Mouse (Mus musculus): ENCODE results near the gene Sys1. TPM values are rescaled to one million over a fixed set of nuclear protein-coding genes. Genes with fewer than 3 reads are reported as not detected.

The Sys1 gene
- polyA plus RNA-seq, 1 experiment from 2014 or later = 51.1 TPM

- 65% methylated on average over 8 of the region's 8 CpGs for WGBS
- no peak for ATAC-seq
- Histone ChIP-seq H3K9me3 (no peaks in the 10 kb centered on the region), H3K27me3 (replicated peaks) (no peaks in the 10 kb centered on the region), H3K4me3 (replicated peaks) (no peak overlapping the region), H3K36me3 (no peaks in the 10 kb centered on the region), H3K4me2 (replicated peaks) (no peak overlapping the region), H3K9ac (no peak overlapping the region), H3K4me1 (replicated peaks) (peaks cover 8% of the 10 kb centered on the region; the same call in 1 of the 2 replicates), H3K27ac (no peak overlapping the region)
Measured at GRCm38 (mm10) chr2:164513389-164513788, 56.6 kb downstream of the Sys1 start.

DNA sequence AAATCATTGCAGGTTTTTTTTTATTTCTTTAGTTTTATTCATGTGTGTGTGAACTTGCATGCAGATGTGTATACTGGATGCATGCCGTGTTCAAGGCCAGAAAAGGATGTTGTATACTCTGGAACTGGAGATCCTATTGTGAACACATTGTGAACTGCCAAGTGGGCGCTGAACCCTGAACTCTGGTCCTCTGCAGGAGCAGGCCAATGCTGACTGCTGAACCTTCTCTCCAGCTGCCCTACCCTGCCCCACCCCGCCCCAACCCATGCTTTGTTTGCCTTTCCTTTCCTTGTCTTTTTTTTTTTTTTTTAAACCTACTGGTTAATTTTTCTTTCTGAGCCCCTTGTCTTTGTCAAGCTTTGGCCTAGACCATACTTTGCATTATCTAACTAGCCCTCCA is 58.2 kb downstream of the Sys1 start:
- Histone ChIP-seq H3K4me2 (replicated peaks) (no peak overlapping the region), H3K4me1 (replicated peaks) (peaks cover 17% of the 10 kb centered on the region; the same call in 1 of the 2 replicates), H3K9ac (no peak overlapping the region), H3K27ac (peak overlapping the region; percentile 37; the same call in 1 of the 2 replicates), H3K27me3 (replicated peaks) (no peaks in the 10 kb centered on the region), H3K9me3 (no peaks in the 10 kb centered on the region), H3K36me3 (no peaks in the 10 kb centered on the region), H3K4me3 (replicated peaks) (no peak overlapping the region)
- 77% methylated on average over 3 of the region's 3 CpGs for WGBS
- ATAC-seq = peak; percentile 69

- Histone ChIP-seq H3K4me2 (replicated peaks) (no peak overlapping the region), H3K4me3 (replicated peaks) (no peak overlapping the region), H3K9ac (no peak overlapping the region), H3K27ac (no peak overlapping the region), H3K9me3 (no peaks in the 10 kb centered on the region), H3K36me3 (no peaks in the 10 kb centered on the region), H3K4me1 (replicated peaks) (peaks cover 20% of the 10 kb centered on the region; the same call in 1 of the 2 replicates), H3K27me3 (replicated peaks) (no peaks in the 10 kb centered on the region)
- ATAC-seq = no peak
- WGBS = 78% methylated on average over 9 of the region's 9 CpGs
Measured at GRCm38 (mm10) chr2:164515897-164516296, 59.1 kb downstream of the Sys1 start.

- Histone ChIP-seq H3K9ac (no peak overlapping the region), H3K4me1 (replicated peaks) (peaks cover 20% of the 10 kb centered on the region; the same call in 1 of the 2 replicates), H3K4me3 (replicated peaks) (no peak overlapping the region), H3K9me3 (no peaks in the 10 kb centered on the region), H3K27ac (no peak overlapping the region), H3K27me3 (replicated peaks) (no peaks in the 10 kb centered on the region), H3K36me3 (no peaks in the 10 kb centered on the region), H3K4me2 (replicated peaks) (no peak overlapping the region)
- 80% methylated on average over 11 of the region's 11 CpGs for WGBS
- no peak for ATAC-seq
Measured at GRCm38 (mm10) chr2:164516592-164516991, 59.8 kb downstream of the Sys1 start.

DNA sequence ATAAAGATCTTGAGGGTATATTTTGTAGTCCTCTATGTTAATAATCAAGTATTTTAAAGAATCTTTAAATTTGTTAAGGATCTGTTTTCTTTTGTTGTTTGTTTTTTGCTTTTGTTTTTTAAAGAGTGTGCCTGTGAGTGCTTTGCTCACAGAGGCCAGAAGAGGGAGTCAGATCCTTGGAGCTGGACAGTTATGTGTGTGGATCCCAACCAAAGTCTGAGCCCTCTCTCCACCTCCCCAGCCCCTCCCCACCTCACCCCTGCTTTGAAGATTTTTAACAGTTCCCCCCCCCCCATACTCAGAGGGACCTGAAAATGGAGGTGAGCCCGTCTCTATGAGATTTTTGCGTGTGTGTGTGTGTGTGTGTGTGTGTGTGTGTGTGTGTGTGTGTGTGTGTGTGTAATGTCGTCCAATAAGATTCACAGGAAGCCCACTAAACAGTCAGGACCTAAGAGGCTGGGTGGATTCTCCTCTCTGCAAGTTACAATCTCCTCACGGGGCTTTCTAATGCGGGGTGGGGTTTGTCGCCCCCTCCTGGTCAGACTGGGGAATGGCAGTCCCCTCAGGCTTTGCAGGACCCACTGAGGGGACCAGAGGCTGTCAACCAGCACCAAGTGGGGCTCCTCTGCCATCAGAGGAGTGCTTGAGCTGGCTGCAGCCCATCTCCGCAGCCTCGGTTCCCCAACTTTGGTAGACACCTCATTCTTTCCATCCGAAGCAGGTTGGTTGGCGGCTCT is 60.9 kb downstream of the Sys1 start:
- no peak overlapping the region for H3K4me3 ChIP-seq (replicated peaks)
- no peaks in the 10 kb centered on the region for H3K36me3 ChIP-seq
- H3K4me1 ChIP-seq (replicated peaks) = peaks cover 20% of the 10 kb centered on the region; the same call in 1 of the 2 replicates
- H3K9ac ChIP-seq = no peak overlapping the region
- ATAC-seq = 0 out of 2 replicates have a peak, but pooled peaks have one; percentile 13
- H3K9me3 ChIP-seq = no peaks in the 10 kb centered on the region
- peak overlapping the region; percentile 89 for H3K27ac ChIP-seq
- no peaks in the 10 kb centered on the region for H3K27me3 ChIP-seq (replicated peaks)
- 42% methylated on average over 10 of the region's 10 CpGs for WGBS
- no peak overlapping the region for H3K4me2 ChIP-seq (replicated peaks)

GRCm38 (mm10) chr2:164518266-164519170 is 61.8 kb downstream of the Sys1 start:
- no peaks in the 10 kb centered on the region for H3K27me3 ChIP-seq (replicated peaks)
- peak overlapping the region; percentile 89 for H3K27ac ChIP-seq
- 29% methylated on average over 11 of the region's 11 CpGs for WGBS
- no peaks in the 10 kb centered on the region for H3K36me3 ChIP-seq
- ATAC-seq = peak; percentile 60
- H3K4me1 ChIP-seq (replicated peaks) = peaks cover 19% of the 10 kb centered on the region; the same call in 1 of the 2 replicates
- no peak overlapping the region for H3K4me3 ChIP-seq (replicated peaks)
- no peak overlapping the region for H3K4me2 ChIP-seq (replicated peaks)
- H3K9ac ChIP-seq = no peak overlapping the region
- no peaks in the 10 kb centered on the region for H3K9me3 ChIP-seq

DNA sequence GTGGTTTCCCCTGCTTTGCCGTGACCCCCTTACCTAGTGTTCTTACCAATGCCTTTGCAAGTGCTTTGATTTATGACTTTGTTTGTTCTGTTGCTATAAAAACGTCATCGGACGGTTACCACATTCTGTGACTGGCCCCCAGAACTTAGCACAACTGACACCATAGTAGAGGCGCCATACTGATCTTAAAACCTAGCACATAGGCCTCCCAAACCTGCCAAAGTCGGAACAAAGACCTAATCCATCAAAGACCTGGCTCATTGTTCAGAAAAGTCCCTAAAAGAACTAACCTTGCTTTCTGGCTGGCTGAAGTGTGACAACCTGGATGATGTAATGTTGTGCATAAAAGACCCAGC is 62.4 kb downstream of the Sys1 start:
- Histone ChIP-seq H3K27me3 (replicated peaks) (no peaks in the 10 kb centered on the region), H3K4me3 (replicated peaks) (no peak overlapping the region), H3K36me3 (no peaks in the 10 kb centered on the region), H3K9me3 (no peaks in the 10 kb centered on the region), H3K4me2 (replicated peaks) (no peak overlapping the region), H3K9ac (no peak overlapping the region), H3K27ac (peak overlapping the region; percentile 89), H3K4me1 (replicated peaks) (peaks cover 17% of the 10 kb centered on the region; the same call in 1 of the 2 replicates)
- ATAC-seq = no peak
- 38% methylated on average over 6 of the region's 6 CpGs for WGBS

GRCm38 (mm10) chr2:164520782-164521181 is 64.0 kb downstream of the Sys1 start:
- no peaks in the 10 kb centered on the region for H3K27me3 ChIP-seq (replicated peaks)
- no peak overlapping the region for H3K4me3 ChIP-seq (replicated peaks)
- H3K36me3 ChIP-seq = no peaks in the 10 kb centered on the region
- ATAC-seq = peak; percentile 66
- 18% methylated on average over 3 of the region's 3 CpGs for WGBS
- no peak overlapping the region for H3K27ac ChIP-seq
- no peaks in the 10 kb centered on the region for H3K9me3 ChIP-seq
- H3K4me1 ChIP-seq (replicated peaks) = 0 out of 2 replicates have a peak, but pooled peaks cover 14% of the 10 kb centered on the region
- H3K4me2 ChIP-seq (replicated peaks) = no peak overlapping the region
- no peak overlapping the region for H3K9ac ChIP-seq

DNA sequence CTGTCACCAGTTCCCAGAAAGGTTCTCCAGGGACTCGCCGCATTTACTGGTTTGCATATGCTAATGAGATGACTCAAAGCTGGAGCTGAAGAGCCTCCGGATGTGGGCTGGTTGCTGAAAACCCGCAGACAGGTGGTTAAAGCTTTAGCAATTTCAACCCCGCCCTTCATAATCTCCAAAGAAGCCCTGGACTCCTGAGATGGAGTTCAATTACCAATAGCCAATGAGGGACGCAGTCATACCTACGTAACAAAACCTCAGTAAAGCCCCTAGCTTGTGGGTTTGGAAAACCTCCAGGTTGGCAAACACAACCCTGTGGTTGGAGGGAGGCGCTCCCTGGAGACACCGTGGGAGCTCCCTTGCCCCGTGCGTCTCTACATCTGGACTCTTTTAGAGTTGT is 65.1 kb downstream of the Sys1 start:
- no peak overlapping the region for H3K9ac ChIP-seq
- no peak overlapping the region for H3K27ac ChIP-seq
- 19% methylated on average over 11 of the region's 11 CpGs for WGBS
- ATAC-seq = no peak
- H3K4me2 ChIP-seq (replicated peaks) = 0 out of 2 replicates have a peak overlapping the region, but pooled peaks have one; percentile 11
- no peaks in the 10 kb centered on the region for H3K9me3 ChIP-seq
- H3K27me3 ChIP-seq (replicated peaks) = no peaks in the 10 kb centered on the region
- no peak overlapping the region for H3K4me3 ChIP-seq (replicated peaks)
- no peaks in the 10 kb centered on the region for H3K36me3 ChIP-seq
- H3K4me1 ChIP-seq (replicated peaks) = 0 out of 2 replicates have a peak, but pooled peaks cover 14% of the 10 kb centered on the region

DNA sequence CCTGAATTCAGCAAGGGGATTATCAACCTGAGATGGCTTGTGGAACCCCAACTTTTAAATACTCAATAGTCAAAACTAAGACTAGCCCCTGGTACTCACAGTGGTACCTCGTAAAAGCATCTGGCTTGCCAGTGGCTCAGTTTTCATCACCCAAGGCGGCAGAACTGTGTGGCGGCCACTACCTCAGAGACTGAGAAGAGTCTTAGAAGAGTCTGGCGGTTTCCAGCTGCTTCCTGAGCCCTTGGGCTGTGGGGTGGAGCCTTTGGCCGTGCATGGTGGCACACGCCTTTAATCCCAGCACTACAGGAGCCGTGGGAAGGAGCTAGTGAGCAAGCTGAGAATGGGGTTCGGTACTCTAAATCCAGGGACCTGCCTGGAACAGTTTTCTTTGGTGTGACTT is 65.5 kb downstream of the Sys1 start:
- Histone ChIP-seq H3K4me2 (replicated peaks) (no peak overlapping the region; the same call in 1 of the 2 replicates), H3K27ac (no peak overlapping the region), H3K36me3 (no peaks in the 10 kb centered on the region), H3K27me3 (replicated peaks) (no peaks in the 10 kb centered on the region), H3K4me3 (replicated peaks) (no peak overlapping the region), H3K4me1 (replicated peaks) (0 out of 2 replicates have a peak, but pooled peaks cover 14% of the 10 kb centered on the region), H3K9ac (no peak overlapping the region), H3K9me3 (no peaks in the 10 kb centered on the region)
- ATAC-seq = no peak
- WGBS = 37% methylated on average over 8 of the region's 8 CpGs

DNA sequence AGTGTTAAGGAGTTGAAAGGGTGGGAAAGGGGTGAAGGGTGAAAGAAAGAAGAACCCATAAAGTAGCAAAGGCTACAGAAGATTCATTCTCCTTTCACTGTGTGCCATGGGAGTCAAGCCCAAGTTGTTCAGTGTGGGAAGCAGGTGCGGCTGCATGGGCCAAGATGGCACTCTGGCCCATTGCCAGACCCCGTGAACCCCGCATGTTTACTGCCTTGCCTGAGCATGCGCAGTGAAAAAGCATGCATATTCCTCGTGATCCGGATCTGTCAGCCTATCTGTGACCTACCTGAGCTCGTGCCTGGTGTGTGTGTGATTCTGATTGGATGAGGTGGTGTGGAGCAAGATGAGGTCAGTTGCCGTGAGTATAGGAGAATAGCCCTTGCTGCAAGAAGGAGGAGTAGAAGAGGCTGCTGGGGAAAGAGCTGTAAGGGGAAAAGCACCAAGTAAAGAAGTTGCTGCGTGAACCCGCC is 66.6 kb downstream of the Sys1 start:
- no peak overlapping the region for H3K9ac ChIP-seq
- H3K4me2 ChIP-seq (replicated peaks) = no peak overlapping the region
- no peak for ATAC-seq
- no peaks in the 10 kb centered on the region for H3K36me3 ChIP-seq
- no peaks in the 10 kb centered on the region for H3K9me3 ChIP-seq
- H3K27ac ChIP-seq = no peak overlapping the region
- no peaks in the 10 kb centered on the region for H3K27me3 ChIP-seq (replicated peaks)
- WGBS = 82% methylated on average over 10 of the region's 10 CpGs
- no peak overlapping the region for H3K4me3 ChIP-seq (replicated peaks)
- H3K4me1 ChIP-seq (replicated peaks) = 0 out of 2 replicates have a peak, but pooled peaks cover 12% of the 10 kb centered on the region

DNA sequence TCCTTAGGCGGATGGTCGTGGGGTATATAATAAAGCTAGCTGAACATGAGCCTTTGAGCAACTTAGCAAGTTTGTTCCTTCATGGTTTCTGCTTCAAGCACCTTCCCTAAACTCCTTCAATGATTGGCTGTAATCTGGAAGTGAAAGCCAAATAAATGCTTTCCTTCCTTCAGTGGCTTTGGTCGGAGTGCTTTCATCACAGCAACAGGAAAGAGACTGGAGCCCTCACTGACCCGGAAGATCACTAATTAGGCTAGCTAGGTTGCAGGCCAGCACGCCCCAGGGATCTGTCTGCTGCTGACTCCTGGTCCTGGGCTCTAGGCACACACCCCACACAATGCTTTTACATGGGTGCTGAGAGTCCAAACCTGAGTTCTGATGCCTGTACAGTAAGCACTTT is 71.8 kb downstream of the Sys1 start:
- 68% methylated on average over 5 of the region's 5 CpGs for WGBS

More for the DNA sequence above, 71.8 kb downstream of the Sys1 start:
- H3K27me3 ChIP-seq (replicated peaks) = no peaks in the 10 kb centered on the region
- ATAC-seq = no peak
- no peak overlapping the region for H3K4me2 ChIP-seq (replicated peaks)
- H3K9me3 ChIP-seq = no peaks in the 10 kb centered on the region
- no peaks in the 10 kb centered on the region for H3K36me3 ChIP-seq
- H3K27ac ChIP-seq = no peak overlapping the region
- no peak overlapping the region for H3K9ac ChIP-seq
- H3K4me3 ChIP-seq (replicated peaks) = no peak overlapping the region
- H3K4me1 ChIP-seq (replicated peaks) = no peaks in the 10 kb centered on the region
